Mouse (Mus musculus): Measurements from ENCODE around the gene Abl2.
A peak's percentile ranks its signal among the peaks of the same experiment; 100 is the strongest.
"Not testable (repeated sequence)": the region's sequence is repeated elsewhere in the genome, so short reads cannot be mapped to it uniquely, and the experiment has no call there.

Abl2 gene

GRCm38 (mm10) chr1:156558024-156558930 is at the start of gene Abl2:
Gene Abl2, plus strand, starts transcription at chr1:156558786.
- peak; percentile 75 to 81 for DNase-seq (ENCODE audit: low spot score in 2 of 2)

GRCm38 (mm10) chr1:156520136-156520780 is 38.3 kb upstream of the Abl2 start:
- no peak for DNase-seq (ENCODE audit: low spot score in 2 of 2)

- DNase-seq (ENCODE audit: low spot score in 2 of 2): no peak
Measured at GRCm38 (mm10) chr1:156521796-156522517, 36.6 kb upstream of the Abl2 start.

- not testable (repeated sequence) for DNase-seq (ENCODE audit: low spot score in 2 of 2)
Measured at GRCm38 (mm10) chr1:156523842-156524241, 34.7 kb upstream of the Abl2 start, which contains the start of gene Gm10031. Gene Gm10031, plus strand, starts transcription at chr1:156524012.

- DNase-seq (ENCODE audit: low spot score in 2 of 2): not testable (repeated sequence)
Measured at GRCm38 (mm10) chr1:156532476-156533175, 26.0 kb upstream of the Abl2 start.

DNA sequence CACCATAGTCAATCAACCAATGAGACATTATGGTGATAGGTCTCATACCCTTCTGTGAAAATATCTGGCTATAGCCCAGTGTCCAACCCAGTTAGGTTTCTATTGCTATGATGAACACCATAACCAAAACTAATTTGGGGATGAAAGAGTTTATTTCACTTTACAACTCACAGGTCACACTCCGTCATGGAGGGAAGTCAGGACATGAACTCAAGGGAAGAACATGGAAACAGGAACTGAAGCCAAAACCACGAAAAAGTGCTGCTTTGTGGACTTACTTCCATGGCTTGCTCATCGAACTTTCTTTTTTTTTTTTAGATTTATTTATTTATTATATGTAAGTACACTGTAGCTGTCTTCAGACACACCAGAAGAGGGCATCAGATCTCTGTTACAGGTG is 25.1 kb upstream of the Abl2 start:
- DNase-seq (ENCODE audit: low spot score in 2 of 2): no peak

- no peak for DNase-seq (ENCODE audit: low spot score in 2 of 2)
Measured at GRCm38 (mm10) chr1:156533911-156534310, 24.7 kb upstream of the Abl2 start.

- DNase-seq (ENCODE audit: low spot score in 2 of 2): no peak
Measured at GRCm38 (mm10) chr1:156537031-156537430, 21.6 kb upstream of the Abl2 start.

DNA sequence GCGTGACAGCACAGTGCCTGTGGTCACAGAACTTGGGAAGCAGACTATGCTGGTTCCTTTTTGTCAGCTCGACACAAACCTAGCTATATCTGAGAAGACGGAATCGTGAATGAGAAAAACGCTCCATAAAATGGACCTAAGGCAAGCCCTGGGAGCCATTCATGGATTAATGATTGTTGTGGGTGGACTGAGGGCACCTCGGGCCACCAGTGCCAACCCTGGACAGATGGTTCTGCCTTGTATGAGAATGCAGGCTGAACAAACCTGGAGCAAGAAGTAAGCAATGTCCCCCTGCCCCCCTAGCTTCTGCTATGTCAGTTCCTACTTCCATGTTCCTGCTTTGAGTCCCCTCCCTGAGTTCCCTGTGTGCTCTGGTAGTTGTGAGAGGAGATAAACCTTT is 20.9 kb upstream of the Abl2 start:
- DNase-seq (ENCODE audit: low spot score in 2 of 2): no peak

DNA sequence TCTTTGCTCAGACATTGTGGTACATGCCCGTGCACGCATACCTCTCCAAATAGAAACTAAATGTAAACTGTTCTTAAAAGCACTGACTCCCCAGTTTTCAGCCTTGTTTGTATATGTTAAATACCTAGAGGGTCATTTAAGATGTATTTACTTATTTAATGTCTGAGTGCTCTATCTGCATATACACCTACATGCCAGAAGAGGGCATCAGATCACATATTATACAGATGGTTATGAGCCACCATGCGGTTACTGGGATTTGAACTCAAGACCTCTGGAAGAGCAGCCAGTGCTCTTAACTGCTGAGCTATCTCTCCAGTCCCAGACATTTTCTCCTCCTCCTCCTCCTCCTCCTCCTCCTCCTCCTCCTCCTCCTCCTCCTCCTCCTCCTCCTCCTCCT is 20.2 kb upstream of the Abl2 start:
- DNase-seq (ENCODE audit: low spot score in 2 of 2): no peak

GRCm38 (mm10) chr1:156539787-156540560 is 18.6 kb upstream of the Abl2 start:
- DNase-seq (ENCODE audit: low spot score in 2 of 2): no peak

DNA sequence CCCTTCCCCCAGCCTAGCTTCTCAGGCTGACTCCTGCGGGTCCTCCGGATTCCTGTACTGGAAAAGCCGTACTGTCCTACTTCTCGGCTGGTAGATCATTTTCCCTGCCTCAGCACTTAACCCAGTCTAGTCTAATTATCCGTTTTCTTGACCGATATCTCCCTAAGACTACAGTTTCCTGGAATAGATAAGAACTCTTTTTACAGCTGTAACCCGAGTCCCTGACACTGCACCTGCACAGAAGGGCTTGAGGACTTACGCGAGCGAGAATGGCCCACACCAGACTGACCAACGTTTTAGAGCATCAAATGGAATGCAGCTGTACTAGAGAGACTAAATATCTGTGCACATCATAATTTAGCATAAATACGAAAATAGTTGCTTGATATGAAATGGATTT is 14.6 kb upstream of the Abl2 start:
- DNase-seq (ENCODE audit: low spot score in 2 of 2): no peak

DNA sequence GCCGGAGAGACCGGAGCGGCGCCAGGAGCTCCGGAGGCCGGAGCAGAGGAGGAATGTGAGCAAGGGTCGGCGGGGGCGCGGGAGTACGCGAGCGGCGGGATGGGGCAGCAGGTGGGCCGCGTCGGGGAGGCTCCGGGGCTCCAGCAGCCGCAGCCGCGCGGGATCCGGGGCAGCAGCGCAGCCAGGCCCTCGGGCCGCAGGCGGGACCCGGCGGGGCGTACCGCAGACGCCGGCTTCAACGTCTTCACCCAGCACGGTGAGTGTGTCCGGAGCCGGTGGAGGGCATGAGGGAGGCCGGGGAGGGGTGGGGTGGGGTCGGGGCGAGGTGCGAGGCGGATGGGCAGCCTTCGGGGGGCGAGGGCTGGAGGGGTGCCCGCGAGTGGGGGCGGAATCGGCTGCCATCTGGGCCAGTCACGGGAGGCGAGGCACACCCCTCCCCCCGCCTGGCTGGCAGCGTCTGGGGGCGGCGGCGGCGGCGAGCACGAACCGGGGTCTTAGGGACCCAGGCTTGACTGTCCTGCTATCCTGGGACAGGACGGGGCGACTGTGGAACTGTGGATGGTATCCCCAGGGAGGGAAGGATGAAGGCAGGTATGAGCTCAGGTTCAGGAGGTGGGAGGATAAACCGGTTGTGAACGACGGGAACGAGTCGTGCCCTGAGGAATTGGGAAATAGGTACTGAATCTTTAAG is 509 bp downstream of the Abl2 start:
- DNase-seq (ENCODE audit: low spot score in 2 of 2): peak; percentile 31 to 38

- DNase-seq (ENCODE audit: low spot score in 2 of 2): no peak
Measured at GRCm38 (mm10) chr1:156559641-156560020, 1.0 kb downstream of the Abl2 start.

DNA sequence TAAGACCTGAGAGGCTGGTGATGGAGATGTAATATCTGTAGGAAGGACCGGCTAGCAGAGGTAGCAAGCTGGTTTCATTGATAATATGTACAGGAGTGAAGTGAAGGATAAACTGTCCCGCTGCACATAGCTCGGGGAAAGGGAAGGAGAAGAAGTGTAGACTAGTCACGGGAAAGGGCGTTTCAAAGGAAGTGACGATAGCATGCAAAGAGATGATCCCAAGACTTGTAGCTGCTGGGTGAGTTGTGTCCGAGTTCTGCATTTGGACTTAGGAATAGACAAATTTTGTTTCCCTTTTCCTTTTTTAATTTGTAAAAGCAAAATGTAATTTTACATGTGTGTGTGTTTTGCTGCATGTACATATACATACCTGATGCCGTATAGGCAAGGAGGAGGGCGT is 1.9 kb downstream of the Abl2 start:
- no peak for DNase-seq (ENCODE audit: low spot score in 2 of 2)

DNA sequence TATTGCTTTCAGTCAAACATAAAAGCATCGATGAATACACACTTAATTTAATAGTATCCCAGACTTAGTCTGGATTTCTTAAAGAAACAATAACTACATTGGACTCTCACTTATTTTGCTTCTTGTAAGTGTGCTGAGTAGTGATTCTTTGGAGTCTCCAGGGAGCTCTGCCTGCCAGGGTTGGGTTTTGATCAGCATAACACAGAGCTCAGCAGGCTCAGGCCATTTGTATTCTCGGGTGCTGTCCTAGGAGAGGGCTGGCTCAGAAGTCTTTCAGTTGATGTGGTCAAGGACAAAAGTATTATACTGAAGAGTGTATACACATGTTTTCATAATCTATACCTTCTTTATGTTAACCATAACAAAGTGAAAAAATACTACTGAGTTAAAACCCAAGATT is 6.7 kb downstream of the Abl2 start:
- no peak for DNase-seq (ENCODE audit: low spot score in 2 of 2)

DNA sequence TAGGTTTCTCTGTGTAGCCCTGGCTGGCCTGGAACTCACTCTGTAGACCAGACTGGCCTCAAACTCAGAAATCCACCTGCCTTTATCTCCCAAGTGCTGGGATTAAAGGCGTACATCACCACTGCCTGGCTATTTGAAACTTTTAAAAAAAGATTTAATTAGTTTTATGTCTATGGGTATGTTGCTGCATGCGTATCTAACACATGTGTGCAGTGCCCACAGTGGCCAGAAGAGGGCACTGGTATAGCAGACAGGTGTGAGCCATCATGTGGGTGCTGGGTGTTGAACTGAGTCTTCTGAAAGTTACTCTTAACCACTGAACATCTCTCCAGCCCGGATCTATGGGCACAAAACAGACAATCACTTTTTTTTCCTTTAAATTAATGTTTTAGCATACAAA is 7.5 kb downstream of the Abl2 start:
- DNase-seq (ENCODE audit: low spot score in 2 of 2): no peak

DNA sequence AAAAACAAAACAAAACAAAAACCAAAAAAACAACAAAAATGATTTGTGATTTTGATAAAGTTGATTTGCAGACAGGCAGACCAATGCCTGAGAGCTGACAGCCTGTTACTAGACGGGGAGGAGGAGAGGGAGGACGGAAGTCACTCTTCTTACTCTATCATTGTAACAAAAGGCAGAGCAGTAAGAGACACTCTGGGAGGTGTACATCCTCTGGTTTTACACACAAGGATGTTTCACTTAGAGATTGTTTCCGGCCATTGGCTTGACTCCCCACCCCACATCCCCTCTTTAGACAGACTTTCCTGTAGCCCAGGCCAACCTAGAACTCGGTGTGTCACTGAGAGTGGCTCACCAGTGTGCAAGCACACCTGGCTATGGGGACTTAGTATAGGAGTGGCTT is 11.0 kb downstream of the Abl2 start:
- DNase-seq (ENCODE audit: low spot score in 2 of 2): no peak

DNA sequence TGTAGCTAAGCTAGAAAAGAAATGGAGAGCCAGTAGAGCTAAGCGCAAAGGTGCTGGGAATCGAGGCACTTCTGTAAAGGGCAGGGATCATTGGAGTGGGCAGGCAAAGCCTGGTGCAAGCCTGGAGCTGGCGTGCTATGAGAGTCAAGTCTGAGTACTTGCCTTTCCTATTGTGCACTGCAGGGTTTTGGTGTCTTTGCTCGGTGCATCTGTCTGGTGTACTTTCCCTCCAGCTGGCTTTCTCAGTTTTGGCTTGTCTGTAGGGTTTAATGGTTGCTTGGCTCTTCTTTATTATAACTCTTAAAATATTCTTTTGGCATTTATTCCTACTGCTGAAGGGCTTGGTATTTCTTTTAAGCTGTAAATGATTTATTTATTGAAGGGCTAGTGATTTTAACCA is 14.4 kb downstream of the Abl2 start:
- no peak for DNase-seq (ENCODE audit: low spot score in 2 of 2)

- DNase-seq (ENCODE audit: low spot score in 2 of 2): no peak
Measured at GRCm38 (mm10) chr1:156581149-156581548, 22.6 kb downstream of the Abl2 start.

Measured in right cerebral cortex, postnatal 36 days (tissue).